Mouse (Mus musculus) myocyte (in vitro differentiated cells): Measurements from ENCODE around the gene Zswim3. TPM values are rescaled to one million over a fixed set of nuclear protein-coding genes. Genes with fewer than 3 reads are reported as not detected.
"Not testable (repeated sequence)": the region's sequence is repeated elsewhere in the genome, so short reads cannot be mapped to it uniquely, and the experiment has no call there.

Experiments
- H3K27me3 ChIP-seq: one replicate; pipeline ENCODE4 v1.6.1; 2011; ENCODE audit not compliant: control insufficient read depth, insufficient read depth, insufficient read length
- H3K36me3 ChIP-seq: one replicate; pipeline ENCODE4 v1.6.1; 2011; ENCODE audit not compliant: control insufficient read depth, insufficient read depth
- H3K4me2 ChIP-seq: one replicate; pipeline ENCODE4 v1.6.1; 2011; ENCODE audit warnings: low read depth, control low read depth
- H3K4me3 ChIP-seq: one replicate; pipeline ENCODE4 v1.5.1; 2011; ENCODE audit warnings: mild to moderate bottlenecking, control low read depth, moderate library complexity
- H3K79me2 ChIP-seq: one replicate; pipeline ENCODE4 v1.6.1; 2011; ENCODE audit not compliant: control insufficient read depth, insufficient read depth
- H3ac ChIP-seq: one replicate; pipeline ENCODE4 v1.6.1; 2011; ENCODE audit not compliant: control insufficient read depth, insufficient read length
- CEBPB ChIP-seq: IDR thresholded peaks from 2 replicates; pipeline ENCODE4 v1.6.1; 2011; ENCODE audit warnings: mild to moderate bottlenecking, moderate library complexity; ENCODE audit not compliant: poor library complexity, insufficient read depth, severe bottlenecking
- E2F4 ChIP-seq: IDR thresholded peaks from one replicate; pipeline ENCODE4 v1.6.1; 2011; ENCODE audit warnings: mild to moderate bottlenecking, control low read depth, moderate library complexity; ENCODE audit not compliant: insufficient read depth
- MAX ChIP-seq: IDR thresholded peaks from one replicate; pipeline ENCODE4 v1.6.1; 2011; ENCODE audit warnings: low read depth, mild to moderate bottlenecking, control low read depth
- MYOD1 ChIP-seq, 3 experiments: IDR thresholded peaks; one replicate each; pipeline ENCODE4 v1.6.1; 2011; ENCODE audit warnings: control low read depth in 2 of 3, low read depth in 2 of 3, mild to moderate bottlenecking in 2 of 3, moderate library complexity in 1 of 3; ENCODE audit not compliant: insufficient read length in 2 of 3, control insufficient read depth in 1 of 3
- MYOG ChIP-seq, 3 experiments: IDR thresholded peaks; one replicate each; pipeline ENCODE4 v1.6.1; 2011; ENCODE audit warnings: control low read depth in 2 of 3, low read depth in 2 of 3, mild to moderate bottlenecking in 2 of 3; ENCODE audit not compliant: insufficient read length in 2 of 3, control insufficient read depth in 1 of 3, insufficient read depth in 1 of 3
- POLR2A ChIP-seq: IDR thresholded peaks from one replicate; pipeline ENCODE4 v1.6.1; 2011; ENCODE audit warnings: low read depth, mild to moderate bottlenecking, control low read depth, moderate library complexity; ENCODE audit not compliant: insufficient read length
- POLR2AphosphoS2 ChIP-seq: IDR thresholded peaks from one replicate; pipeline ENCODE4 v1.6.1; 2011; ENCODE audit warnings: low read depth, control low read depth; ENCODE audit not compliant: insufficient read length
- SRF ChIP-seq: IDR thresholded peaks from one replicate; pipeline ENCODE4 v1.6.1; 2011; ENCODE audit warnings: low read depth; ENCODE audit not compliant: control insufficient read depth, insufficient read length
- TCF12 ChIP-seq: IDR thresholded peaks from one replicate; pipeline ENCODE4 v1.6.1; 2011; ENCODE audit warnings: mild to moderate bottlenecking, control low read depth; ENCODE audit not compliant: poor library complexity, insufficient read depth, severe bottlenecking
- TCF3 ChIP-seq: IDR thresholded peaks from one replicate; pipeline ENCODE4 v1.6.1; 2011; ENCODE audit warnings: low read depth, control low read depth; ENCODE audit not compliant: insufficient read length
- USF1 ChIP-seq: IDR thresholded peaks from one replicate; pipeline ENCODE4 v1.6.1; 2011; ENCODE audit warnings: low read depth, mild to moderate bottlenecking, control low read depth, moderate library complexity
- polyA plus RNA-seq: library from polyadenylated mRNA; unstranded; fragments of >200 nt; fragmentation: generic; extraction: Trizol; gene quantifications from one replicate; pipeline ENCODE4 v1.2.1, GENCODE M21; 2012; ENCODE audit warnings: missing spikeins

Gene Zswim3
- polyA plus RNA-seq, 1 experiment: 3.3 TPM

DNA sequence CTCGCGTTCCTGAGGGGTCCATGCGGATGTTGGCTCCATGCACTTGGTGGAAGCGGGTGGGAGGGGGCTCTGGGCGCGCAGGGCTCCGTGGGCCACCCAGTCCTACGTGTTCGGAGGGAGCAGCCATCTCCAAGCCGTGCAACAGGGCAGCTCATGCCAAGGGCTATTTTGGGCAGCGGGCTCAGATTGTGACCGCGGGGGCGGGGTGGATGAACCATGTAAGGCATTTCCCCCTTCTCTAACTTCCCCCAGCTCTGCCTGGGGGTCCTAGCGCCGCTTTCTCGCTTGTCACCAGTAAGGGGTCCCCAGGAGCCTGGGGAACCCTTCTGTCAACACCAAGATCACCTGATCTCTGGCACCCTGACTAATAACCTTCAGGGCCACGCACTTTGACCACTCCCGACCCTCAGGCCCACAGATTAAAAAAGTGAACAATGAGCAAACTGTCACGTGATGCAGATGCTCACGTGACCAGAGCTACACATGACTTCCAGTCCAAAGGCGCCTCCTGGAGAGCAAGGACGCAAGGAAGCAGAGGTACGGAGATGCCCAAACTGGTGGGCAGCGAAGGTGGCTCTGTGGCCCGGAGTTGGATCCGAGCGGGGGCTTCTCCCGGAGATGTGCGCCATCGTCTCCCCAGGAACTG lies 28.5 kb downstream of the Zswim3 start, which contains the start of gene Neurl2:
Gene Neurl2 (minus strand): TSS at position 143 of the 646 bp plus-strand sequence.
- TF ChIP-seq USF1 (peak; percentile 100), POLR2AphosphoS2 (peak; percentile 80), MYOG (IDR thresholded peaks at IDR 0.05; ENCODE audit: control insufficient read depth in 1 of 3, insufficient read depth in 1 of 3, insufficient read length in 2 of 3, low read depth in 2 of 3) (peak in 1 of 3 experiments; percentile 2), MAX (peak; percentile 61), TCF3 (no peak), E2F4 (no peak), SRF (peak; percentile 97), POLR2A (peak; percentile 69)
- peak within 1 kb of the TSS; percentile 74 for H3K4me3 ChIP-seq
- H3K36me3 ChIP-seq: no peaks in the 10 kb centered on the region
- H3K79me2 ChIP-seq: no peaks in the 10 kb centered on the region
- no peaks in the 10 kb centered on the region for H3K27me3 ChIP-seq
- peak within 1 kb of the TSS; percentile 18 for H3ac ChIP-seq
- peak within 1 kb of the TSS; percentile 92 for H3K4me2 ChIP-seq

DNA sequence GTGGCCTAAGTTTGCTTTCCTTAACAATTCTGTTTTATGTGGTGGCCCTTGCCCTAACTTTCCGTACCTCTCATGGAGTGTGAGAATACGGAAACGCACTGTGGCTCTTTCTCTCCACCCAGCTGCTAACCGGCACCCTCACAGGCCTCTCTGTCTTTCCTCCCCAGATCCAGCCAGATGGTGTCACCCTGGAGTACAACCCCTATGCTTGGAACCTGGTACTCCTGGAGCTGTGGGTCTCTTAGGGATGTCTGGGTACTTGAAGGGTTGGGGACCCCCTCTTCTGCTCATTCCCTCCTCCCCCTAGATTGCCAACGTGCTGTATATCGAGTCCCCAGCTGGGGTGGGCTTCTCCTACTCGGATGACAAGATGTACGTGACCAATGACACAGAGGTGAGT lies 29.6 kb downstream of the Zswim3 start:
- TF ChIP-seq MAX (no peak), POLR2AphosphoS2 (peak; percentile 18), TCF3 (no peak), POLR2A (no peak), MYOD1 (IDR thresholded peaks at IDR 0.05; ENCODE audit: control insufficient read depth in 1 of 3, insufficient read length in 2 of 3, low read depth in 2 of 3) (no peak), E2F4 (no peak)
- H3K79me2 ChIP-seq: no peaks in the 10 kb centered on the region
- peak overlapping the region; percentile 18 for H3ac ChIP-seq
- H3K36me3 ChIP-seq: no peaks in the 10 kb centered on the region
- H3K27me3 ChIP-seq: no peaks in the 10 kb centered on the region
- peak overlapping the region; percentile 74 for H3K4me3 ChIP-seq
- peak overlapping the region; percentile 92 for H3K4me2 ChIP-seq

DNA sequence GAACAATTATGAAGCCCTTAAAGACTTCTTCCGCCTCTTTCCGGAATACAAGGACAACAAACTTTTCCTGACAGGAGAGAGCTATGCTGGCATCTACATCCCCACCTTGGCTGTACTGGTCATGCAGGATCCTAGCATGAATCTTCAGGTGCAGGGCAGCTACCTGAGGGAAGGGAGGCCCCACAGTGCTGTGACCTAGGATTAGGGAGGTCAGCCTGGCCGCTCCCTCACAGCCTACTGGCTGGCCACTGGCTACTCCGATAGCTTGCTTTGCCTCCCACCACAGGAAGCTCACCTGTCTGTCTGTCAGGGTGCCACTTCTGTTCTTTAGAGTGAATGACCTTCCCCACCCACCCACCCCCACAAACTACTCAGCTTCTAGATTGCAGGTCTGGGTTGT lies 30.3 kb downstream of the Zswim3 start:
- Histone ChIP-seq H3K4me2 (peak overlapping the region; percentile 92), H3ac (no peak overlapping the region), H3K27me3 (no peaks in the 10 kb centered on the region), H3K4me3 (peak overlapping the region; percentile 74), H3K79me2 (no peaks in the 10 kb centered on the region), H3K36me3 (no peaks in the 10 kb centered on the region)
- TF ChIP-seq POLR2AphosphoS2 (peak; percentile 68), TCF12 (no peak), E2F4 (no peak)

DNA sequence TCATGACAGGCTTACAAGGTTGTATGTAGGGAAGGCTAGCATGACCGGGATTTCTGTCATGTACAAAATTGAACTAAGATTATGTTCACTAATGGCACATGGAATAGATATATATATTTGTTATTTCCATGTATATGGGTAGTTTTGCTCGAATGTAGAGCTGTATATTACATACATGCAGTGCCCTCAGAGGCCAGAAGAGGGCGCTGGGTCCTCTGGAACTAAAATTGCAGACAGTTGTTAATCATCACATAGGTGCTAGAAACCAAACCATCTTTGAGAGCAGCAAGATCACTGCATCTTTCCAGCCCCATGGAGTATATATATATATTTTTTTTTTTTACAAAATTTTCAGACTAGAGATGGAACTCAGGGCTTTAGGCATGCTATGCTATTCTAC lies 40.9 kb downstream of the Zswim3 start:
- Histone ChIP-seq H3K36me3 (peaks cover 7% of the 10 kb centered on the region), H3ac (no peak overlapping the region), H3K4me2 (no peak overlapping the region), H3K79me2 (no peaks in the 10 kb centered on the region), H3K27me3 (no peaks in the 10 kb centered on the region), H3K4me3 (no peak overlapping the region)
- TF ChIP-seq MYOG (IDR thresholded peaks at IDR 0.05; ENCODE audit: control insufficient read depth in 1 of 3, insufficient read depth in 1 of 3, insufficient read length in 2 of 3, low read depth in 2 of 3) (no peak), MAX (no peak), CEBPB (no peak)

DNA sequence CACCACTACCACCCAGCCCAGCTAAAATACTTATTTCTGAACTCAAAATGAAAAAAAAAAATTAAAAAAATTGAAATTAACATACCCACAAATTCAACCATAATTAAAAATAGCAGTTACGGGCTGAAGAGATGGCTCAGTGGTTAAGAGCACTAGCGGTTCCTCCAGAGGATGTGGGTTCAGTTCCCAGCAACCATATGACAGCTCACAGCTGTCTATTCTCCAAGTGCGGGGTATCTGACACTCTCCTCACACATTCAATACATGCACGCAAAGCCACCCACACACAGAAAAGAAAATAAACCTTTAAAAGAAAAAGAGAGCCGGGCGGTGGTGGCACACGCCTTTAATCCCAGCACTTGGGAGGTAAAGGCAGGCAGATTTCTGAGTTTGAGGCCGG lies 45.2 kb downstream of the Zswim3 start:
- TF ChIP-seq E2F4 (no peak), MYOD1 (IDR thresholded peaks at IDR 0.05; ENCODE audit: control insufficient read depth in 1 of 3, insufficient read length in 2 of 3, low read depth in 2 of 3) (peak in 1 of 3 experiments; percentile 66), CEBPB (no peak), SRF (no peak), MAX (no peak), MYOG (IDR thresholded peaks at IDR 0.05; ENCODE audit: control insufficient read depth in 1 of 3, insufficient read depth in 1 of 3, insufficient read length in 2 of 3, low read depth in 2 of 3) (peak in 1 of 3 experiments; percentile 33), TCF12 (peak; percentile 16), USF1 (no peak)
- H3K27me3 ChIP-seq: no peaks in the 10 kb centered on the region
- H3ac ChIP-seq: no peak overlapping the region
- H3K4me2 ChIP-seq: peak overlapping the region; percentile 18
- peaks cover 11% of the 10 kb centered on the region for H3K36me3 ChIP-seq
- H3K4me3 ChIP-seq: no peak overlapping the region
- no peaks in the 10 kb centered on the region for H3K79me2 ChIP-seq

DNA sequence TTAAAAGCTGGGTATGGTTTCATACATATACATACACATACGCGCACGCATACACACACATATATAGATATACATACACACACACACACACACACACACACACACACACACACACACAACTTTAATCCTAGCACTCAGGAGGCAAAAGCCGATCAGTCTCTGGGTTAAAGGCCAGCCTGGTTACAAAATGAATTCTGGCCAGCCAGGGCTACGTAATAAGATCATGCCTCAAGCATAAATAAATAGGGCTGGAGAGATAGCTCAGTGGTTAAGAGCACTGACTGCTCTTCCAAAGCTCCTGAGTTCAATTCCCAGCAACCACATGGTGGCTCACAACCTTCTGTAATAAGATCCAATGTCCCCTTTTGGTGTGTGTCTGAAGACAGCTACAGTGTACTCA lies 50.7 kb downstream of the Zswim3 start:
- Histone ChIP-seq H3K4me3 (peak overlapping the region; percentile 87), H3K4me2 (peak overlapping the region; percentile 93)
- not testable (repeated sequence) for H3K27me3 ChIP-seq, H3K79me2 ChIP-seq, H3K36me3 ChIP-seq, H3ac ChIP-seq
